Mouse (Mus musculus) layer of hippocampus, postnatal 14 days (tissue): ENCODE data around the gene Olfml1. TPM values are rescaled to one million over a fixed set of nuclear protein-coding genes. Genes with fewer than 3 reads are reported as not detected.
A peak's percentile ranks its signal among the peaks of the same experiment; 100 is the strongest.

Source experiments
- DNase-seq, 2 experiments: peaks; one replicate each; pipeline ENCODE4 v3.0.0; 2021 to 2022; ENCODE audit warnings: low spot score in 2 of 2, mixed read lengths in 1 of 2
- long read RNA-seq, 2 experiments: library from polyadenylated mRNA; stranded (forward); transcript quantifications; one replicate each; pipeline ENCODE4 v2.0.0; 2021
- total RNA-seq, 2 experiments: library from RNA; stranded (reverse); gene quantifications; 2 replicates each; pipeline ENCODE4 v1.2.3; 2021

Gene Olfml1
- total RNA-seq, result 10 to 100 TPM in 1 of 2 experiments, 1 to 10 TPM in 1; 9.2 to 10.3 TPM
- long read RNA-seq, experiment 1, transcript Olfml1-201 (3 exons, 1,685 nt), result major isoform, 9 of 10 reads
- long read RNA-seq, experiment 1, partial matches to known transcripts, result 0 of 10 reads
- long read RNA-seq, experiment 1, other reads (novel, unspliced or antisense), result 1 of 10 reads
- long read RNA-seq, experiment 2, transcript Olfml1-201 (3 exons, 1,685 nt), result major isoform, 7 of 9 reads
- long read RNA-seq, experiment 2, partial matches to known transcripts, result 0 of 9 reads
- long read RNA-seq, experiment 2, other reads (novel, unspliced or antisense), result 2 of 9 reads

DNA sequence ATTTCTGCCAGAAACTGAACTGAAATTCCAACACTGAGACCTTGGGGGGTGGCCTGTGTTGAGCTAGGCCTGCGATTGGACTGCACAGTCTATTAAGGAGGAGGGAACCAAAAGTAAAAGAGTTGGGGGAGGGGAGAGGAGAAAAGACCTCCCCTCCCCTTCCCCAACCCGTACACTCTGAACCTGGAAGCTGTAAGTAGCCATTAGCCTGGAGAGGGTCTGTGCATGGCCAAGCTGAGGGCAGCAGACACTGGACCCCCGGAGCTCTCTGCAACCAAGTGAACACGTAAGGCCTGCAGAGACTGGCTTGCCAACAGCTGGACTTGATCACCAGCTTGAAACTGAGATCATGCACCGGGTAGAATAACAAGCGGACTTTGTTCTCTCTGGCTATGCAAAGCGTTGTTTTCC is at the start of gene Olfml1:
Gene Olfml1, plus strand, starts transcription at position 186 of the 411 bp plus-strand sequence.
- peak; percentile 5 to 37 for DNase-seq

DNA sequence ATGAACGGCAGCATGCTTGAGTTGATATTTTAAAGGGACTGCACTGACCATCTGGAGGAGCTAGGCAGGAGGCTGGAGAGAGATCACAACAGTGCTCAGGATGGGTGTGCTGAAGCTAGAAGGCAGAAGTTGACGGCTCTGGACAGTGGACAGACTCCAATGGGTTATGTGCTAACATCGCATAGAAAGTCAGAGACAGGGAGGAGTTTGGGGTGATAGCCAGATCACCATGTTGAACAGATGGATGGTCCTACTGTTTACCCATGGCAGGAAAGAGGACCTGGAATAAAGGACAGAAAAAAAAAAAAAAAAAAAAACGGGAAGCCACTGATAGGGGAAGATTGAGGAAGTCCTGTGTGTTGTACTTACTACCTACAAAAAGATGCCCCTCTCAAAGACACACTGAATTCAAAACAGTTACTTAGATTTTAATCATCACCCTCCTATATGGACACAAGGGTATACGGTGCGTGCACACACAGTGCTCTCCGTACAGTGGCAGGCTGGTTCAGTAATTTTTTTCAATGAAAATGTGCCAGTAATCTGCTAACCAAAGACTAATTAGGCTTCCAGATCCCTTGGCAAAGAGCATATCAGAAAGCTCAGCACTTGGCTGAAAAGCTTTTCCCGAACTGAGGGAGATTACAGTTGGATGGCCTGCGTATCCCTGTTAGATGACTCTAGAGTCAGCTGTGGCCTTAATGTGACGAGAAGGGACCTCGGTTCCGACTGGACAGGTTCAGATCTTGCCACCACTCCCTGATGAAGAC is 47.8 kb upstream of the Olfml1 start:
- DNase-seq, result peak in 1 of 2 experiments; percentile 44

DNA sequence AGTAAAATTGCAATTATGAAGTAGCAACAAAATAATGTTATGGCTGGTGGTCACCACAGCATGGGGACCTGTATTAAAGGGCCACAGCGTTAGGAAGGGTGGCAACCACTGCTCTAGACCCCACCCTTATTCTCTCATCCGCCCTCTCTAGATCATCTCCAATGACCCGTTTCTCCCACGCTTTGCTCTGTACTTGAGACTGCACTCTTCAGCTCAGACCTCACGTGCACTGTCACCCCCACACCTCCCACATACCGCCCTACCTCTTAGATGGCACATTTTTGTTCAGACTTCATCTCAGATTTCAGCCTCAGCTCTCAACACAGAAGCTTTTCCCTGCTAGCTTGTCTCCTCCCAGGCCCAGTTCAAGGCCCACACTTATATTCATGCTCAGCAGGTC is 45.8 kb upstream of the Olfml1 start:
- DNase-seq, result no peak

DNA sequence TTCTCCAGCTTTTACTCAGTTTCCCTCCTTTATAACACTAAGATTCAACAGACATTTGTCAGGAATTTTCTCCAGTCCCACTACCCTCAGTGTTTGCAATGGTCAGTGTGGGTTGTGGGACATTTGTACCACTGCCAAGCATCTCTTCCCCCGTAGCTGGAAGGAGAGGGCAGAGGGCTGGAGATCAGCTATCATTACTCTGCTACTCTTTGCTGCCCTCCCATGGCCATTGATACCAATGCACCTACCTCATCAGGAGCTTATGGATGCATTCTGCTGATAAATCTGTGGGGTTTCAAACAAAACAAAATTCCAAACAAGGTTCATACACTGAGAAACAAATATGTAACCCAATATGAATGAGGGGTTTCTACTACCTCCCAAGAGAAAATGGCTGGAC is 40.9 kb upstream of the Olfml1 start:
- DNase-seq, result peak; percentile 31 to 72

DNA sequence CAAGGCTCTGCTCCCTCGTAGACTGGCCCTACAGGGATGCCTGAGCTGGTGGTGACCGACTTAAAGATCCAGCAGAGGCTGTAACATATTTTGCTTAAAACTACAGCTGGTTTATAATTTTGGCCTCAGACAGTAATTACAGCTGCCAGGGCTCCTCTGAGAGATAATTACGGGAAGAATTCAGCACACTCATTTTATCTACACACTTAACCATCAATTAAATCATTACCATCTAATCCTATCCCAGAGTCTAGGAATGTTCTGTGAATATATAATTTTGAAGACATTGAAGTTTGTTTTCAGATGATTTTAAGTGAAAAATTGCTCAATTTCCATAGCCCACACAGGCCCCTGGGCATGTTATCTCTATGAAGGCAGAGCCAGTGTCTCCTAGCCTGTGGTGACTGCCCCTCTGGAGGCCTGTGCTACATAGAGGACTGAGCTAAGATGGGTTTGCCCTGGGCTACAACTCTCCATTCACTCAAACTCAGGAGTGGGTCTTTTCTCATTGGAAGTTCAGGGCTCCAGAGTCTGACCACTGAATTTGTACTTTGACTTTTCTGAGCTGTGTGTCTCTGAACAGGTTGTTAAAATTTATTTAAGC is 39.0 kb upstream of the Olfml1 start:
- DNase-seq, result no peak

DNA sequence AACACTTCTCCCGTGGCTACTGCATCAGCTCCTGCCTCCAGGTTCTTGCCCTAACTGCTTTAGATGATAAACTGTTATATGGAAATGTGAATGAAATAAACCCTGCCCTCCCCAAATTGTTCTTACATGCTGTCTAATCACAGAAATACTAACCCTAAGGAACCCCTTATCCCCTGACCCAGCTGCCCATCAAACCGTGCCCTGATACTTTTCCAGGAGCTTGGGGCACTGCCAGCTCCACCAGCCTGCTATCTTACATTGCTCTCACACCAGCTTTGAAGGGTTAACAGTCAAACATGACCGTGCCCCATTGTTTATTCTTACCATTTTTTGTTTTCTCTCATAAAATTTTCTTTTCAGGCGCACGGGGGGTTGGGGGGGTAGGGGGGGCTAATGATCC is 37.9 kb upstream of the Olfml1 start:
- DNase-seq, result no peak

DNA sequence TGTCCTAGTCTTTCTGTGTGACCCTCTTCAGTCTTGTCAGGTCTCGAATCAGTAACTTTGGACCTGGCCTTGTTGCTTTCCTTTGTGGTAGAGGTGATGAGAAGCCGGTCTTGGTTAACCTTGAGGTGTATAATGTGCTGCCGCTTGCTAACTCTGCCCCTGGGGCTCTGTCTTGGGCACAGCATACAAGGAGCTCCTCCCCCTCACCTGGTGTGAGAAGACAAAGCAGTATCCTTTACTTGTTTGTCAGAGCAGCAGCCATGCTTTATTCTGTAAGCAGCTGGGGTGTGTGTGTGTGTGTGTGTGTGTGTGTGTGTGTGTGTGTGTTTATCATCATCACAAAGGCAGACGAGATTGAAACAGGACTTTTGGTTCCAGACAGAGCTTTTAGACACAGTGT is 31.9 kb upstream of the Olfml1 start:
- no peak for DNase-seq

DNA sequence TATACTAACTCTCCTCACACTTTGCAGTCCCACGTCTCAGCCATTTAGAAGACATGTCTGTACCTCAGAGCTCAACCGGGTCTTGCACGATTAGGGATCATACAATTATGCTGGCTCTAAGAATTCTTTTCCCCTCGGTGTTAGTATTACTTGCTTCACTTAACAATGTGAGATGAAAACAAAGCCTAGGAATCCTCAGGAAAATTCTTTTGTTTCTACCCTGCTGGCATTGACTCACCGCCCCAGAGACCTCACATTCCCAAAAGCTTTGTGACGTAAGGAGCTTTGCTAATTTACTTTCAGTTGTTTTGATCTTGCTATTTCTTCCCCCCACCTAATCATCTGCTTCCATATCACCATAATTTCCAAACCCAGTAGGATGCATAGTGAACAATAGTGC is 30.7 kb upstream of the Olfml1 start:
- DNase-seq, result no peak

DNA sequence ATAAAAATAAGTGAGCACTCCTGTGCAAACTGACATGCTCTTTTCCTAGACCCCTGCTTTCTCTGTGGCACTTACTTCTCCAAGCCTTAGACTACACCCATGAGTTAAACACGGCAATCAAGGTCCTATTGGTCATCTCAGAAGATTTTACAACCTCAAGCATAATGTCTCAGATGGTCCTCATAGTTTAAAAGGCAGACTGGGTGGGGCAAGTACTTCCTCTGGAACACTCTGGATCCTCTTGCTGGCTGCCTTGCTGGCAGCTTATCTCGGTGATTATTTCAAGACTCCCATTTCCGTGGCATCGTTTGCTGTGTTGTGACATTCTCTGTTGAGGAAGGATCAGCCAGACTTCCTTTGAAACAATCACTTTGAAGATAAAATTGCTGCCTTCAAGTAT is 27.2 kb upstream of the Olfml1 start:
- DNase-seq, result no peak

DNA sequence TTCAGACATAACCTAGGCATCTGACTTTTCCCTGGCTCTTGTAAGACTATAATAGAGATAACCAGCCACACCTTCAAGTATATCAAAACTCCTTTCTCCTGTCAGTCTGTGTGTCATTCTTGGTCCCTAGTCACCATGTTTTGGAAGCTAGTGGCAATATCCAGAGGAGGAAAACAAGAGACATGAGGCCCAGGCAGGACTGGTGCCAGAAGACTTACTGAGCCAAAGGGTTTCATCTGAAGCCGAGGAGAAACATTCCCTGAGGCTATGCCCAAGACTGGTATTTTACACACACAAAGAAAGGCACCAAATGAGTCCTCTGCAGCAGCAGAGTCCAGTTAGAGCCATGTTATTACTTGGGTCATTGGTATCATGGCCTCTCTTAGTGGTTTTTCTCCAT is 22.2 kb upstream of the Olfml1 start:
- DNase-seq, result no peak

DNA sequence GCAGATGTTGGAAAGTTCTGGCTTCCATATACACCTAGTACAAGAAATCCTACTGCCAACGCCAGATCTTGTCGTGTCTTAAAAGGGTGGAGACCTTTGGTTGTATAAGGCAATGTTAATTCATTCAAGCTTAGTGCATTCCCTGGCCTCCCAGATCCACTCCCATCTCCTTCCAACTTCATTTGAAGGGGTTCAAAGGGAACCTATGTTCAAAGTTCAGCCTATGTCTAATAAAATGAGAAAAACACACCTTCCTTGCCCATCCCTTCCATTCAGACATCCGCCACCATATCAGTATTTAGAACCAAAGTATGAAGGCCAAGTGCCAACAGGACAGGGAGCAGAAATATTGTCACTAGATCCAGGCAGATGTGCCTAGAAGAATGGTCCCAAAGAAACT is 19.4 kb upstream of the Olfml1 start:
- DNase-seq, result no peak

DNA sequence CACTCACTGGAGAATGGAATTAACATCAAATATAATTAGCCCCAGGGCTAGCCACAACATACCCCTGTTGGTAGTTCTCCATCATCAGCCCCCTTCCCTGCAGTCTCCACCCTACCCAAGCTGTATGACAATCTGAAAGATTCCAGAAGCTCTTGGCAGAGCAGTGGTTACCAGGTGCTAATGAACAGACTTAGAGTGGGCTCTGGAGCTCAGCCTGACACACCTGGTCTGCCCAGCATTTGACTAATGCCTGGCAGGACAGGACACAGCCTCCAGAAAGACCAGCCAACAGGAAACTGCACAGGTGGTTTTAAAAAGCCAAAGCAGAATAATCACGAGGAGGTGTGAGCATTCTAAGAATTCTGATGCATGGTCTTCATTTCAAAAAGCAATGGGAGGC is 13.8 kb upstream of the Olfml1 start:
- no peak for DNase-seq

DNA sequence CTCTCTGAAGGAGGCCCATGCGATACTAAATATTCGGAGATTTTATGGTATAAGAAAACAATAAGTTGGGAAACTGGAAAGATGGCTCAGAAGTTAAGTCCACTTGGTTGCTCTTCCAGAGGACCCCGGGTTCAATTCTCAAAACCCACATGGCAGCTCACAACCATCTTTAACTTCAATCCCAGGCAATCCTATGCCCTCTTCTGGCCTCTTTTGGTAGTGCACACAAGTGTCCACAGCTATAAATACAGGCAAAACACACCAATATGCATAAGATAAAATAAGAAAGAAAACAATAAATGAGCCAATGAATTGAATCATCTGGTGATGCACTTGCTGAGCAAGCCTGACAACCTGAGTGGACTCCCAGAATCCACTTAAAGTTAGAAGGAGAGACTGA is 11.3 kb upstream of the Olfml1 start:
- DNase-seq, result no peak

DNA sequence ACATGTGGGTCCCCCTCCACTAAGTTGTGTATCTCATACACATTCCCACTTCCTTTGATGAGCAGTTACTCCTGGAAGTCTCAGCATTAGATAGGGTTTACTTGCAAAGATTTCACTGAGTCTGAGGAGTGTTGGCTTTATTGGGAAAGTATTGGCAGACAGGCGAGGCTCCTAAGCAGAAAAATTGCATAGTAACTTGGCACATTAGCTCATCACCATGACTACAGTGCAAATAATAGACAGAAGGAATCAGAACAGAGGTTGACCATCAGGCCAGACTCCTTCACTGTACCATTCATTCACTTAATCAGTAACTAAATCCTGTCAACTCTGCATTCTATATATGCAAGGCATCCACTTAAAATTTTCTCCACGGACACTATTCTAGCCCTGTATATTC is 6.6 kb upstream of the Olfml1 start:
- DNase-seq, result no peak

DNA sequence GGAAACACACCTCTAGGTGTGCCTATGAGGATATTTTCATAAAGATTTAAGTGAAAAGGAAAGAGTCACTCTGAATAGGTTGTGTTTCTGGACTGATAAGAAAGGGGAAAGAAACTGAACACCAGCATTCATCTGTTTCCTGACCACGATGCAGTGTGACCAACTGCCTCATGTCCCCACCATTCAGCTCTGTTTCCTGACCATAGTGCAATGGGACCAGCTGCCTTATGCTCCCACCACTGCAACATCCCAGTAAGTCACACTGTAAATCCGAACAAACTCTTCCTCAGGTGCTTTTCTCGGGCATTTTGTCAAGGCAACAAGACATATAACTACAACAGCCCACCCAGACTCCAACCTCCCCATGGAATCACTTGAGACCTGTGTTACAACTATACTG is 5.7 kb upstream of the Olfml1 start:
- no peak for DNase-seq

DNA sequence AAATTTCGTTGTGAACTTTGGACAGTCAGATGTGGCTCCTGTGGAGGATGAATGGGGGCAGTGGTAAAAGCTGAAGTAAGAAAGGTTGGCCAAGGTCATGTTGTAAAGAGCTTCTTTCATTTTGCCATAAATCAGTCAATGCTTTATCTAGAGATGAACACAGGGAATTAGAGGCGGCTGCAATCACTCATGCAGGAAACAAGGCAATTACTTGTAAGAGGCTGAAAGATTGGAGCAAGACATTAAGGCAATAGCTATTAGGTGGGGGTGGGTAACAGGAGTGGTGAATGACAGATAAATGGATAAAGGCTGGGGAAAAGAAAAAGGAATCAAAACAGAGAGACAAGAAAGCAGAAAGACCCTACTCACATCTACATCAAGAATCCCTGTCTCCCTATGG is 3.5 kb upstream of the Olfml1 start:
- DNase-seq, result no peak

DNA sequence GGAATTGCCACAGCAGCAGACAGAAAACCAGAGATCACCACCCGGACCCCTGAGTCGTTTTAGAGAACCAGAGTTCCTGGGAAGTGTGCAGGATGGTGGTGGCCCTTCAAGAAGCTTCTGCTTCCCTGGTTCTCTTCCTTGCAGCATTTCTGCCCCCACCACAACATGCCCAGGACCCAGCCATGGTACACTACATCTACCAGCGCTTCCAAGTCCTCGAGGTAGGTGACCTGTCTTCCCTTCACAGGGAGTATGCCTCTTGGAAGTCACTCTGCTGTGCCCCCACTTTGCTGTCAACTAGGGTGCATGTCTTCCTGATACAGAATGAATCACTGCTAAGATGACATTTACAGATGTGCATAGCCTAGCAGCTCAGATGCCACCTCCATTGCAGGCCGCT is 428 bp downstream of the Olfml1 start:
- DNase-seq, result no peak

DNA sequence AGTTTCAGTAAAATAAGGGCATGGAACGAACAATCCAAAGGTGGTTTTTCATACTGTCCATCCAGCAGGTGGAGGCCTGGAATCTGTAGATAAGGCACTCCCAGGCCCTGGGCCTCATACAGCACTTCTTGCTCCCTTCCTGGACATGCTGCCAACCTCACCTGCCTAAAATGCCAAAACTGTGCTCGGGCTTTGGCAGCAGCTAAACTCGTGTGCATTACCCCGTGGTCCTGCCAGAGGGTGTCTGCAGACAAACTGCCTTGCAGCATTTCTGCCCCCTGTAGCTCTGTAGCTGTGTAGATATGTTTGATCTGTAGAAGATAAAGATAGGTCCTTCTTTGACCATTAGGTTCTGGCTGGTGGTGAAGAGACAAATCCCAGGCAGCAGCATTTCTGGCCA is 1.7 kb downstream of the Olfml1 start:
- no peak for DNase-seq

DNA sequence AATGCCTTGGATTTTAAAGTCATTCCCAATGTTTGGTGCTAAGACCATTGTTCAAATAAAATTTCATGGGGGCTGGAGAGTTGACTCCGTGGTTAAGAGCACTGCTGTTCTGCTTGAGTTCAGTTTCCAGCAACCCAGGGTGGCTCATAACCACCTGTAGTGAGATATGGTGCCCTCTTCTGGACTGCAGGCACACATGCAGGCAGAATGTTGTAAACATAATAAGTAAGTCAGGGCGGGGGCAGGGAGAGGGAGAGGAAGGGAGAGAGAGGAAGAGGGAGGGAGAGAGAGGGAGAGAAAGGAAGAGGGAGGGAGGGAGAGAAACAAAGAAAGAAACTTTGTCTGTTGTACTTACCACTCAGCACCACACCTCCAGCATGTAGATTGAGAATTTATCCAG is 6.6 kb downstream of the Olfml1 start:
- DNase-seq, result no peak

DNA sequence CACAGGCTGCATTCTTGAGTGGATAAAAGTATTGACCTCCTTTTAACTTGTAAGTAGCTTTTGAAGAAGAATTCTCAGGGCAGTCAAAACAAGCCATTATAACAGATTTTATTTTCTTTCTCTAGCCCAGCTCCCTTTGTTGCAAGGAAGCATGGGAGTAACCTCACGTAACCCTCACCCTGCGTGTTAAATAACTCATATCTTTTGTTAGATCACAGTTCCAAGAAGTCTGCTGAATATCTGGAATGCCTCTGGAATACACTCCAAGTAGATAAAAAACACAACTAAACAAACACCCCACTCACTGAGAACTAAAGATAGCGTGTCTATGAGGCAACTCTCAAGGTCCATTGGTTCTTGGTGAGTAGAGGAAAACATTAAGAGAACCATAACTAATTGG is 7.0 kb downstream of the Olfml1 start:
- DNase-seq, result no peak

DNA sequence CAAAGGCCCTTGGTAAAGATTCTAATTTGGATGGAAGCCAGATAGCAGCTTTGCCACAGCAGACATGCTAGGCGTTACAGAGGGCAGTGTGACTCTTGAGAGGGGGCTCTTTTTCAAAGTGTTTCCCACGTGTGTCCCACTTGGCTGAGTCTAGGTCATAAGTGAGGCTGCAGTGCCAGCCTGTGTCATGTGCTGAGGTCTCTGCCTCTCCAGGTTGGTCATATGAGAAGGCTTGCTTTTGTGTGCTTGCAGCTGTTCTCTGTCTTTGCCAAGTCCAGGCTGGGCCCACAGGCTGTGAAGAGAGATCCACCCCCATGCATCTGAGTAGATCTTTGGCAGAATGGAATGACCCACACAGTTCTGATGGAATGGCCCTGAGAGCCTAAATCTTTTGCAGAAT is 25.4 kb downstream of the Olfml1 start:
- DNase-seq, result peak in 1 of 2 experiments; percentile 12

DNA sequence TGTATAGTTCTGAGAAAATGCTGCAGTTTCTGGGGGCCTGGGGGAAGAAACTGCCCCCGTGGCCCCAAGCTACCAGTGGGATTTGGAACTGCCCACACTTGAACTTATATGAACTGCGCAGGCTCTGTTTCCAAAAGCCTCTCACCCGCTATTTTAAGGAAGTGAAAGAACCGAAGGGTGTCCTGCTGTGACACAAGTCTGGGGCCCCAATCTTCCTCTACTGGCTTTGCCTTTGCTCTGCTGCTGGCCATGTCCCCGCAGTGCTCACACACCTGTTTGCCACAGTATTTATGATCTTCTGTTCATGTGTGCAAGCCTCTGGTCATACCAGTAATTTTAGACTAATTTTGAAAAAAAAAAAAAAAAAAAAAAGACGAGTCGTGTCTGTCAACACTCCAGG is 26.7 kb downstream of the Olfml1 start:
- DNase-seq, result peak in 1 of 2 experiments; percentile 8
